Mouse (Mus musculus) neural tube, embryonic 15.5 days (tissue): ENCODE data around the gene App. TPM values are rescaled to one million over a fixed set of nuclear protein-coding genes. Genes with fewer than 3 reads are reported as not detected.
A peak's percentile ranks its signal among the peaks of the same experiment; 100 is the strongest.

ENCODE experiments used
- ATAC-seq: fragments of 200-750 bp; cut with Nextera tagmentation; 2 replicates; pipeline ENCODE4 v1.8.0; 2017; ENCODE audit warnings: mild to moderate bottlenecking, moderate TSS enrichment, moderate library complexity; ENCODE audit not compliant: low FRiP score
- H3K27ac ChIP-seq: fragments of 300-500 bp; sonication (generic); replicated peaks from 2 replicates; pipeline ENCODE4 v1.5.1; 2015; ENCODE audit warnings: mild to moderate bottlenecking, inconsistent platforms
- H3K27me3 ChIP-seq: fragments of 300-500 bp; sonication (generic); replicated peaks from 2 replicates; pipeline ENCODE4 v1.6.1; 2015; ENCODE audit warnings: inconsistent platforms
- H3K36me3 ChIP-seq: fragments of 300-500 bp; sonication (generic); 2 replicates; pipeline ENCODE4 v1.6.1; 2015; ENCODE audit warnings: inconsistent platforms
- H3K4me1 ChIP-seq: fragments of 300-500 bp; sonication (generic); 2 replicates; pipeline ENCODE4 v1.6.1; 2015; ENCODE audit warnings: inconsistent platforms
- H3K4me2 ChIP-seq: fragments of 300-500 bp; sonication (generic); 2 replicates; pipeline ENCODE4 v1.6.1; 2015; ENCODE audit warnings: inconsistent platforms, mild to moderate bottlenecking, moderate library complexity
- H3K4me3 ChIP-seq: fragments of 300-500 bp; sonication (generic); replicated peaks from 2 replicates; pipeline ENCODE4 v1.5.1; 2015; ENCODE audit warnings: mild to moderate bottlenecking, inconsistent platforms
- H3K9ac ChIP-seq: fragments of 300-500 bp; sonication (generic); replicated peaks from 2 replicates; pipeline ENCODE4 v1.6.1; 2015; ENCODE audit warnings: mild to moderate bottlenecking, inconsistent platforms
- H3K9me3 ChIP-seq: fragments of 300-500 bp; sonication (generic); replicated peaks from 2 replicates; pipeline ENCODE4 v1.6.1; 2016; ENCODE audit warnings: inconsistent platforms
- WGBS: fragments of 180-500 bp; shearing (Covaris S2); methylation state at CpG from one replicate; pipeline ENCODE4 v1.1.7; 2015; ENCODE audit warnings: mixed read lengths; 5-methylcytosine and 5-hydroxymethylcytosine counted together
- polyA plus RNA-seq: library from polyadenylated mRNA; unstranded; fragments of >200 nt; fragmentation: Nextera tagmentation; extraction: Ambion mirVana; gene quantifications from 2 replicates; pipeline ENCODE4 v1.2.1, GENCODE M21; 2015

App gene
- polyA plus RNA-seq, 1 experiment from 2014 or later = 487 TPM

DNA sequence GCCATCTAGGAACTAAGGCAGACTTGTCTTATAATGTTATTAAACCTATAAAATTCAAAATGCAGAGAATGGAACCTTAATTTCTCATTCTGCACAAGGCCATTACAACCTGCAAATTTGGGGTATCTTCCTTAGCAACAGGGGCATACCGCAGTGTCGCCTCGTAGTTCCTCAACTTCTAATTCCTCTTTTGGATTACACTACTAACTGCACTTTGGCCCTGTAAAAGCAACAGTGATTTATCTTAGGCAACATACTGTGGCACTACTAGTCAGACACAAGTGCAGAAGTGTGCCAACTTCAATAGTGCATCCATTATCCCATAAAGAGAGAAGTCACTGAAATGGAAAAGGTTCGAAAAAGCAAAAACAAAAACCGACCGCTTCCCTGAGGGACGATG lies 74.5 kb downstream of the App start:
- Histone ChIP-seq H3K9ac (no peak overlapping the region), H3K4me2 (no peak overlapping the region), H3K9me3 (no peaks in the 10 kb centered on the region), H3K4me3 (no peak overlapping the region), H3K4me1 (peaks cover 26% of the 10 kb centered on the region), H3K27ac (no peak overlapping the region), H3K27me3 (no peaks in the 10 kb centered on the region), H3K36me3 (0 out of 2 replicates have a peak, but pooled peaks cover 12% of the 10 kb centered on the region)
- WGBS = 79% methylated on average over 7 of the region's 7 CpGs
- ATAC-seq = no peak

DNA sequence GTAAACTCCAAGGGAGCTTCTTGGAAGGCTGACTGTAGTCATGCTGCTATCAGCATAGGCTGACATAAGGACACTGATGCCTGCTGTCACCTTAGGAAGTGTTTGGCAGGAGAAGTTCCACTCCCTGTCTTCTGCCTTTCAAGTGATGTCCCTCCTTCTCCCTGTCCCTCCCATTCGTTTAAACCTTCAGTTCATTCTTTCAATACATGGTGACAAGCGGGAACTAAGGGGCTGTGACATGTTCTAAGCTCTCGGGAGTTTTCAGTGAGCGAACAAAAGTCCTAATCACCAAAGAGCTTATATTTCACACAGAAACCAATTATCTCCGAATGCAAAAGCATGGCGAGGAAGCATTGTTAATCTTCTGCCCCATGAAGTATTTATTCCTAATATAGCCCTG lies 77.2 kb downstream of the App start:
- Histone ChIP-seq H3K9ac (no peak overlapping the region), H3K4me2 (no peak overlapping the region), H3K4me1 (peaks cover 44% of the 10 kb centered on the region), H3K4me3 (no peak overlapping the region), H3K27me3 (no peaks in the 10 kb centered on the region), H3K9me3 (no peaks in the 10 kb centered on the region), H3K27ac (no peak overlapping the region), H3K36me3 (0 out of 2 replicates have a peak, but pooled peaks cover 5% of the 10 kb centered on the region)
- peak; percentile 10; the same call in 1 of the 2 replicates for ATAC-seq
- 49% methylated on average over 6 of the region's 6 CpGs for WGBS

- no peak overlapping the region for H3K27ac ChIP-seq
- peaks cover 48% of the 10 kb centered on the region for H3K4me1 ChIP-seq
Observed at GRCm38 (mm10) chr16:85095923-85096322, 77.6 kb downstream of the App start.

GRCm38 (mm10) chr16:85092644-85093091 lies 80.9 kb downstream of the App start:
- Histone ChIP-seq H3K9me3 (no peaks in the 10 kb centered on the region), H3K36me3 (0 out of 2 replicates have a peak, but pooled peaks cover 4% of the 10 kb centered on the region), H3K4me3 (no peak overlapping the region), H3K4me2 (no peak overlapping the region), H3K27ac (no peak overlapping the region; the same call in 1 of the 2 replicates), H3K9ac (no peak overlapping the region), H3K4me1 (peaks cover 69% of the 10 kb centered on the region), H3K27me3 (no peaks in the 10 kb centered on the region)
- no peak for ATAC-seq
- WGBS = 26% methylated on average over 9 of the region's 9 CpGs

More at GRCm38 (mm10) chr16:85095923-85096322, 77.6 kb downstream of the App start:
- no peak overlapping the region for H3K4me2 ChIP-seq
- ATAC-seq = no peak
- no peak overlapping the region for H3K9ac ChIP-seq
- 92% methylated on average over 2 of the region's 2 CpGs for WGBS
- H3K4me3 ChIP-seq = no peak overlapping the region
- H3K36me3 ChIP-seq = 0 out of 2 replicates have a peak, but pooled peaks cover 5% of the 10 kb centered on the region
- H3K9me3 ChIP-seq = no peaks in the 10 kb centered on the region
- no peaks in the 10 kb centered on the region for H3K27me3 ChIP-seq

DNA sequence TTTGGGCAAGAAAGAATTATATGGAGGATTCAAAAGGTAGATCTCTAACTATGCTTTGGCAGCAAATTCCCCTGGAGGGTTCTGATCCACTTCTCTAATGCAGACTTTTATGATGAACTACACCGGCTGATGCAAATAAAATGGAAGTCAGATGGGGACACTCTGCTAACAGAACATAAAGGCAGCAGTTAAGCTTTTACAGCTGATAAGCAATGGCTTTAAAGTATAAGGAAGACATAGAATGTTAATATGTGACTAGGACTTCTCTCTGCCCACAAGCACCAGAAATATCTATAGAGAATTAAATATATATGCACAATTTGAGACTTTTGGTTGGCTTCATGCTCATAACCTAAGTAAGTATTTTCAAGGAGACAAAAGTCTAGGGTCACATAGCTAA lies 81.4 kb downstream of the App start:
- no peak overlapping the region for H3K4me2 ChIP-seq
- H3K9me3 ChIP-seq = no peaks in the 10 kb centered on the region
- H3K27ac ChIP-seq = no peak overlapping the region
- no peak overlapping the region for H3K9ac ChIP-seq
- peaks cover 74% of the 10 kb centered on the region for H3K4me1 ChIP-seq
- H3K4me3 ChIP-seq = no peak overlapping the region
- no peak for ATAC-seq
- 0 out of 2 replicates have a peak, but pooled peaks cover 2% of the 10 kb centered on the region for H3K36me3 ChIP-seq
- WGBS = 30% methylated on average over 1 of the region's 1 CpGs
- H3K27me3 ChIP-seq = no peaks in the 10 kb centered on the region

DNA sequence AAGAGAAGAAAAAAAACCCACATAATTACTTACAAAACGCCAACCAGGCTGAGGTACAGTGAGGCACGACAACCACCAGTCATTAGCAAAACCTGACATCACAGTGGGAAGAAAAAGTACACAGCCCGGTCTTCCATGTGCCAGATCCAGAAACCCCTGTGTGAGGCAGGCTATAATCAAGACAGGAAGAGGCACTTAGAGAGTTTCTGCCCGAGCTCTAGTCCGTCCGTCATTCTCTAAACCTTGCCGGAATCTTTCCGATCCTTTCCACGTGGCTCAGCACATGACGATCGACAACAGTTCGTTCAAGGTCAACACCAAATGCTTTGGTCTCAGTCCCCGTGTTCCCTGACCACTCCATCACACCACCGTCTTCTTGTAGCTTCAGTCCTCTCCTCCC lies 82.6 kb downstream of the App start:
- Histone ChIP-seq H3K27ac (peak overlapping the region; percentile 45), H3K36me3 (no peaks in the 10 kb centered on the region), H3K27me3 (no peaks in the 10 kb centered on the region), H3K9ac (no peak overlapping the region), H3K4me1 (peaks cover 72% of the 10 kb centered on the region), H3K4me3 (no peak overlapping the region), H3K9me3 (no peaks in the 10 kb centered on the region), H3K4me2 (no peak overlapping the region)
- WGBS = 61% methylated on average over 14 of the region's 14 CpGs
- ATAC-seq = no peak; the same call in 1 of the 2 replicates

GRCm38 (mm10) chr16:85088126-85088525 lies 85.4 kb downstream of the App start:
- Histone ChIP-seq H3K27ac (no peak overlapping the region), H3K4me3 (no peak overlapping the region), H3K4me2 (no peak overlapping the region), H3K9ac (no peak overlapping the region), H3K9me3 (no peaks in the 10 kb centered on the region), H3K36me3 (no peaks in the 10 kb centered on the region), H3K4me1 (peaks cover 65% of the 10 kb centered on the region), H3K27me3 (no peaks in the 10 kb centered on the region)
- WGBS = 49% methylated on average over 10 of the region's 10 CpGs
- ATAC-seq = no peak

DNA sequence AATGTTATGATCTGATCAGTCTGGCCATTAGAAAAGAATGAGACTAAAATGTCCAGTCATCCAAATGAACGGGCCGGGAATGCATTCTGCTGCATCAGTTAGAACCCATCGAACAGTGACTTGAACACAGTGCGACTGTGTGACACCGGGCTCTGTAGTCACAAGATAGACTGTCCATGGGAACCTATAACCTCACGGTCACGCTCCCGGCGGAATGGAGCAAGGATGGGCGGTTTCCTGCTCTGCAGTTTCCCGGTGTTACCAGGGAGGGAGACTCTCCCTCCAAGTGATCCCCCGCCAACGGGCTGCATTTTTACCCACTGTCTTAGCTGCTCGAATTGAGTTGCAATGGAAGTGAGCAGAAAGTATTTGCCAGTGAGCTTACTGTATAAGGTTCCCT lies 87.3 kb downstream of the App start:
- Histone ChIP-seq H3K4me2 (no peak overlapping the region), H3K4me3 (no peak overlapping the region), H3K27ac (no peak overlapping the region), H3K9me3 (no peaks in the 10 kb centered on the region), H3K36me3 (peaks cover 11% of the 10 kb centered on the region; the same call in 1 of the 2 replicates), H3K4me1 (peaks cover 47% of the 10 kb centered on the region), H3K27me3 (no peaks in the 10 kb centered on the region), H3K9ac (no peak overlapping the region)
- no peak for ATAC-seq
- WGBS = 88% methylated on average over 14 of the region's 14 CpGs

DNA sequence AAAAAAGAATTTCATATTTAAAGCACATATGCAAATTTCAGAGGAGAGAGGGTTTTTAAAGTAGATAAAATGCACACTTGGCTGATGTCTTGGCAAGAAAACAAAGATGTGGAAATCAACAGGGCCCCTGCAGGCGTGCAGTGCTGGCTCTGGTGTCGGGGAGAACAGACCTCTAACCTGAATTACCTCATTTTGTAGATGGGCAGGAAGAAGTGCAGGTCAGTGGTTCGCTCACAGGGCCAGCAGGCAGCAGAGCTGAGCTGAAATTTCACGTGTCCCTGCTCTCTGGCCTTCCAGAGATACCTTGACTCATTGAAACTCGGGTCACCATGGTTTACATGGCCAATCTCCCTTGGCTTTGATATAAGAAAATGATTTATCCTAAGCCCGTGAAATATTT lies 87.7 kb downstream of the App start:
- no peak overlapping the region for H3K4me2 ChIP-seq
- 71% methylated on average over 6 of the region's 6 CpGs for WGBS
- ATAC-seq = no peak
- H3K27ac ChIP-seq = no peak overlapping the region
- peaks cover 11% of the 10 kb centered on the region; the same call in 1 of the 2 replicates for H3K36me3 ChIP-seq
- peaks cover 43% of the 10 kb centered on the region for H3K4me1 ChIP-seq
- H3K27me3 ChIP-seq = no peaks in the 10 kb centered on the region
- H3K9me3 ChIP-seq = no peaks in the 10 kb centered on the region
- H3K4me3 ChIP-seq = no peak overlapping the region
- no peak overlapping the region for H3K9ac ChIP-seq

GRCm38 (mm10) chr16:85084152-85084551 lies 89.4 kb downstream of the App start:
- no peak overlapping the region for H3K4me2 ChIP-seq
- no peaks in the 10 kb centered on the region for H3K27me3 ChIP-seq
- 88% methylated on average over 1 of the region's 1 CpGs for WGBS
- no peak overlapping the region for H3K4me3 ChIP-seq
- H3K9ac ChIP-seq = no peak overlapping the region
- no peak overlapping the region for H3K27ac ChIP-seq
- peaks cover 22% of the 10 kb centered on the region for H3K36me3 ChIP-seq
- ATAC-seq = no peak
- no peaks in the 10 kb centered on the region for H3K9me3 ChIP-seq
- peaks cover 34% of the 10 kb centered on the region for H3K4me1 ChIP-seq

DNA sequence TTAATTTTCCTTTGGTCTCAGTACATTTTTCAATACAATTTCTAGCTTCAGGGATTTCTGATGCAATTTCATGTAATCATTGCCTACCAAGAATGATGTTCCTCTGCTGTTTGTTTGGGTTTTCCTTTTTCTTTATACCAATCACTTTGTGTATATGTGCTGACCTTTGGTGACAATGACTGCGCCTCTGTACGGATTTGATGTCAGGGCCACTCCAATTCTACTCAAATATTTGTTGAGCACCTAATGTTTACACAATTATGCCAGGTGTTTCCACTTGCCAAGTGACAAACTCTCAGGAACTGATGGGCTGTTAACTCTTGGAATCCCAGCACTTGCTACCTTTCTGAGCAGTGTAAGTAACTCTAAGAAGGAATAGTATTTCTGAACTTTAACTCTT lies 98.2 kb downstream of the App start:
- no peaks in the 10 kb centered on the region for H3K4me1 ChIP-seq
- H3K27me3 ChIP-seq = no peaks in the 10 kb centered on the region
- H3K9ac ChIP-seq = no peak overlapping the region
- no peak overlapping the region for H3K4me2 ChIP-seq
- H3K36me3 ChIP-seq = peaks cover 37% of the 10 kb centered on the region
- H3K27ac ChIP-seq = no peak overlapping the region
- WGBS = 87% methylated on average over 2 of the region's 2 CpGs
- H3K4me3 ChIP-seq = no peak overlapping the region
- H3K9me3 ChIP-seq = no peaks in the 10 kb centered on the region
- ATAC-seq = no peak

- ATAC-seq = no peak
- Histone ChIP-seq H3K4me3 (no peak overlapping the region), H3K9me3 (no peaks in the 10 kb centered on the region), H3K27ac (no peak overlapping the region), H3K9ac (no peak overlapping the region), H3K4me2 (no peak overlapping the region), H3K27me3 (no peaks in the 10 kb centered on the region), H3K4me1 (no peaks in the 10 kb centered on the region), H3K36me3 (peaks cover 33% of the 10 kb centered on the region)
- WGBS = 80% methylated on average over 6 of the region's 6 CpGs
Observed at GRCm38 (mm10) chr16:85074889-85075288, 98.7 kb downstream of the App start.
